Mouse (Mus musculus): ENCODE data around the gene 4930524J08Rik.

Gene 4930524J08Rik

DNA sequence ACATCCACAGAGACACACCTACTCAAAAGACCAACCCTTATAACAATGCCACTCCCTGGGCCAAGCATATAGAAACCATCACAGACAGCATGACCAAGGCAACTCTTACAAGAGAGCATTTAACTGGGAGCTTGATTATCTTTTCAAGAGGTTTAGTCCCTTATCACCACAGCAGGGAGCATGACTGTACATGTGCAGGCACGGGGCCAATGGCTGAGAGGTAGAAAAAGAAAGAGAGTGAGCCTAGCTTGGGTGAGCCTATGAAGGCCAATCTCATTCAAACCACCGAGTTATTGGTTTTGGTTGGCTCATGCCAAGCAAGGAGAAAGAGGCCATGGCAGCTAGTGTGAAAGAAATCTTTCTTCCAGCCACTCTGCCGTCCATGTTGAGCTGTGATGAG is 26.6 kb downstream of the 4930524J08Rik start:
- no peak for DNase-seq (ENCODE audit: low spot score in 2 of 2)

DNA sequence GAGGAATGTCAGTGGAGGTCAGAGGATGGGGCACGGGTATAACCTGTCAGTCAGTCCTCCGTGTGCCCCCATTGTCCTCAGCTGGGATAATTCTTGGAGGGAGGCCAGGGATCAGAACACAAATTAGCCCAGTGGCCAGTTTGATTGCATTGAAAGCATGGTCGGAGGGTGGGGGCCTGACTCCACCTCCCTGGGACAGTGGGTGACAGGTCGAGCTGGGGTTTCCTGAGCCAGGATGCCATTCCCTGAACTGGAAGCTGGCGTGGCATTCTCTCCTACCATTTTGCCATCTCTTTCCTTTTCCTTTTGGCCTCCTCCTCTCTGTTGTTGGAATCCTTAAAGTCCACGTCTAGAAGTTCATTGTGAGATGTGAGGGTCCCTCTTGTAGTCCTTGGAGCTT is 27.0 kb downstream of the 4930524J08Rik start:
- no peak for DNase-seq (ENCODE audit: low spot score in 2 of 2)

DNA sequence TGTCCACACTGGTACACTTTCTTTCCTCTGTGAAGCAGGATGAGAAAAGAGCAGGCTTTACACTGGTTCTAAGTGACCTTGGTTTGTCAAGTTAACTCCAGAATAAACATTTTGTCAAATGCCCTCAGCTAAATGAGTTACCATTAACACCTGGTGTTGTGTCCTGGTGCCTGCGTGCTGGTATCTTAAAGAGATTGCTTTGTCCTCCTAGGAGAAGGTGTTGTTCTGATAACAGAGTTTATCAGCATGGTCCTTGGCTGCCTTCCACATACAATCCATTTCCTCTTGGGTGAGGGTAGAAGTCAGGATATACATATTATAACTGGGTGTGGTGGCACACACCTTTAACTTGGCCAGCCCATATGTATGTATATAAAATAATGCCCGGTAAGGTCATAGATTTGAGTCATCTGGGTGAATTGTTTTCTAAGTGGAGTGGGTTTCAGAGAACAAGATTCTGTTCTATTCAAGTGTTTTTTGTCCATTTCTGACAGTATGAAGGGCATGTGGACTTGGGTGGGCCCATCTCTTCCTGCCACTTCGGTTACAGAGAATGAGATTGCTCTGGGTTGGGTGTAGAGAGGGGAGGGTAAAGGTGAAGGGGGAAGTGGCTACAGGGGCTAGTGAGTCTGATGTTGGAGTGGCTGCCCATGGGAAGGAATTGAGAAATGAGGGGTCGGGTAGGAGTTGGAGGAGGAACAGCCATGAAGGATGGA is 27.6 kb downstream of the 4930524J08Rik start:
- no peak for DNase-seq (ENCODE audit: low spot score in 2 of 2)

DNA sequence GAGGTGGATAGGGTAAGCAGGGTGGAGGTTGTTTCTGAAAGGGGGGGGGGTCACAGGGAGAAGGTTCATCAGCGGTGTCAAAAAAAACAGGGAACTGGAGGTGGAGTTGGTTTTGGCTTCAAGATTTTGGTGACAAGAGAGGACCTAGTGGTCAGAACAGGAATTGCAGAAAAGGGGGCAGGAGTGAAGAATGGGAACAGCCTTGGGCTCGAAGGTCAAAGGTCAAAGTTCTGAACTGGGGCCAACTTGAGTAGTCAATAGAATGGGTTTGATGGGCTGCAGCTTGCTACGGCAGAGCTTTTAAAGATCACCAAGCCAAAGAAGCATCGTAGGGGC is 28.1 kb downstream of the 4930524J08Rik start:
- DNase-seq (ENCODE audit: low spot score in 2 of 2), result no peak

DNA sequence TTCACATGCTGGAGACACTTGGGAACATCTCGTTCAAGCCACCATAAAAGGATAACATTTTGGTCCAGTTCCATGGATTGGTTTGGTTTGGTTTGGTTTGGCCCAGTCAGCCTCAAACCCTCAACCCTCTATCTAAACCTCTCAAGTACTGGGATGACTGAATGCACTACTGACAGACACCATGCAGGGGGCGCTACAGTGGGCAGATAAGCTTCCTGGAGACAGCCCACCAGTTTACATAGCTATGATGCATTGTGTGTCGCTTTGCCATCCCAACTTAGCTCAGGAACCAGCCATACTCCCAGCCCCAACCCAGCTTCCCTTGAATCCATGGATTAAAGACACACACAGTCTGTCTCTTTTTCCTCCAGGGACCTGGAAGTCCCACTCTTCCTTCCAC is 29.6 kb downstream of the 4930524J08Rik start:
- DNase-seq (ENCODE audit: low spot score in 2 of 2), result no peak

DNA sequence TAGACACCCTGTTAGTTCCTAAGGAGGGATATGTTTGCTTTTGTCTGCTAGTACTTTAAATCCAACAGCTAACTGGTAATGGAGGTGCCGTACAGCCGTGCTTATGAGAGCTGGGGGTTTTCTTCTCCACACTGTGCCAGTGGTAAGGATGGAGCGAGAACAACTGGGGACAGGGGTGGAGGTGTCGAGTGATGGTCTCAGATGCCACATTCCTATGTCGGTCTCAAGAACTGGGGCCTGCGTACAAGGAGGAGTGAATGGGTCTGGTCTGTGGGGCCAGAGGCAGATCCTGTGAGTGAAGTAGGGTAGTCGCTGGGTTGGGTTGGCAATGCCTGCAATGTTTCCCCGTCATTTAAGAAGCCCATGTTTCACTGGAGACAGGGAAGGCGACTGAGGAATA is 33.7 kb downstream of the 4930524J08Rik start:
- DNase-seq (ENCODE audit: low spot score in 2 of 2), result no peak

DNA sequence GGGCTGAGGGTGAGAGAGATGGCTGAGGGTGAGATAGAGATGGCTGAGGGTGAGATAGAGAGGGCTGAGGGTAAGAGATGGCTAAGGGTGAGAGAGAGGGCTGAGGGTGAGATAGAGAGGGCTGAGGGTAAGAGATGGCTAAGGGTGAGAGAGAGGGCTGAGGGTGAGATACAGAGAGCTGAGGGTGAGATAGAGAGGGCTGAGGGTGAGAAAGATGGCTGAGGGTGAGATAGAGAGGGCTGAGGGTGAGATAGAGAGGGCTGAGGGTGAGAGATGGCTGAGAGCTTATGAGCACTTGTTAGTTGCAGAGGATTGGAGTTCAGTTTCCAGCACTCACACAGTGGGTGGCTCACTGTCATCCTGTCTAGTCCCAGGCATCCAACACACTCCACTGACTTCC is 41.2 kb downstream of the 4930524J08Rik start:
- no peak for DNase-seq (ENCODE audit: low spot score in 2 of 2)

DNA sequence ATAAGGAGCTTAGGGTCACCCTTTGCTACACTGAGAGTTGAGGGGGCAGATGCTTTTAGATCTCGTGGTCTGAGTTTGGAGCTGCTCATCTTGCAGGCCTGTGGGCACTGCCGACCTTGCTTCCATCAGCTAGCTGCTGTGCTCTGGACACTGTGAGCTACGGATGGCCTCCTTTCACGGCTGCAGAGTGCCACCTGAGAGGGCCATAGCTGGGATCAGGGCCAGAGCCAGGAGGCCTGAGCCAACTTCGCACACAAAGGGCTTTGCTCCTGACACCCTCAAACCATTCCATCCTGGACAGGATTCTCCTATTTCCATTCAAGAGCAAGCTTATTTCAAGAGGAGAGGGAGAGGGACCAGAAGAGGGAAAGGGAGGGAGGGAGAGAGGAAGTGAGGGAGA is 45.5 kb downstream of the 4930524J08Rik start:
- DNase-seq (ENCODE audit: low spot score in 2 of 2), result no peak

DNA sequence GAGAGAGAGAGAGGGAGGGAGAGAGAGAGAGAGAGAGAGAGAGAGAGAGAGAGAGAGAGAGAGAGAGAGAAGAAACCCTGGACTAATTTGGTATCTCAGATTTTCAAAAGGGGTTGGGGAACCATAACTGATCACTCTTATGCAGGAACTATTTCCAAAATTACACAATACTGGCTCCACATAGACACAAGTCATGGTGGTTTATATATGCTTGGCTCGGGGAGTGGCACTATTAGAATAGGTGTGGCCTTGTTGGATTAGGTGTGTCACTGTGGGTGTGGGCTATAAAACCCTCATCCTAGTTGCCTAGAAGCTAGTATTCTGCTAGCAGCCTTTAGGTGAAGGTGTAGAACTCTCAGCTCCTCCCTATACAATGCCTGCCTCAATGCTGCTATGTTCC is 46.0 kb downstream of the 4930524J08Rik start:
- DNase-seq (ENCODE audit: low spot score in 2 of 2), result no peak
